In genomic region chr12:32123559-32123958, GRCm38 (mm10) we compare ENCODE assay signal across 9 mouse cellular contexts.
A peak's percentile ranks its signal among the peaks of the same experiment; 100 is the strongest.
DNase-seq lines count a peak whose midpoint lies in the region; ATAC-seq lines count a peak whose summit lies in the region.
"Had no signal": no experiment of that assay in that cellular context is flagged by ENCODE, and none has a peak within 500 bp of the region (broad histone marks: within the 10 kb centered on the region; RNA-seq: fewer than 3 reads in every experiment).

No protein-coding gene starts in this region.

- no peak overlapping the region for H3K4me2 ChIP-seq in midbrain, embryonic 13.5 days (replicated peaks)
- no peak overlapping the region for H3K4me2 ChIP-seq in kidney, embryonic 14.5 days (replicated peaks; ENCODE audit: low read depth, low read length)

- no peaks in the 10 kb centered on the region for H3K27me3 ChIP-seq in midbrain, embryonic 10.5 days (ENCODE audit: low read depth, poor library complexity, severe bottlenecking)
- H3K27me3 ChIP-seq in midbrain, embryonic 13.5 days = no peaks in the 10 kb centered on the region
- H3K27me3 ChIP-seq in kidney, embryonic 14.5 days (ENCODE audit: control insufficient read depth, insufficient read depth, low read length) = no peaks in the 10 kb centered on the region

- H3K9me3 ChIP-seq in midbrain, embryonic 10.5 days (replicated peaks) = no peaks in the 10 kb centered on the region
- no peaks in the 10 kb centered on the region for H3K9me3 ChIP-seq in midbrain, embryonic 13.5 days
- no peaks in the 10 kb centered on the region for H3K9me3 ChIP-seq in kidney, embryonic 14.5 days (ENCODE audit: control insufficient read depth, low read length)

- no peak for ATAC-seq in midbrain, embryonic 13.5 days
- ATAC-seq in monocyte, adult 5-6 weeks (replicated peaks; ENCODE audit: insufficient number of reproducible peaks, low FRiP score, low TSS enrichment, poor library complexity, severe bottlenecking) = peak; percentile 35; the same call in 1 of the 2 replicates
- ATAC-seq in kidney, embryonic 14.5 days (ENCODE audit: low FRiP score, low TSS enrichment) = no peak

- peaks cover 8% of the 10 kb centered on the region for H3K4me1 ChIP-seq in midbrain, embryonic 10.5 days
- H3K4me1 ChIP-seq in midbrain, embryonic 13.5 days (replicated peaks) = peaks cover 7% of the 10 kb centered on the region; the same call in 1 of the 2 replicates
- H3K4me1 ChIP-seq in brown adipose tissue, adult 24 weeks (ENCODE audit: control insufficient read depth, insufficient read depth, insufficient read length, low read length) = no peaks in the 10 kb centered on the region
- H3K4me1 ChIP-seq in kidney, embryonic 14.5 days (ENCODE audit: control insufficient read depth, insufficient read depth, low read length) = no peaks in the 10 kb centered on the region

- H3K36me3 ChIP-seq in midbrain, embryonic 10.5 days = no peaks in the 10 kb centered on the region
- no peaks in the 10 kb centered on the region for H3K36me3 ChIP-seq in midbrain, embryonic 13.5 days
- H3K36me3 ChIP-seq in kidney, embryonic 14.5 days (ENCODE audit: control insufficient read depth, insufficient read depth, low read length) = no peaks in the 10 kb centered on the region

- H3K27ac ChIP-seq in midbrain, embryonic 10.5 days (replicated peaks) = 0 out of 2 replicates have a peak overlapping the region, but pooled peaks have one; percentile 3
- H3K27ac ChIP-seq in midbrain, embryonic 13.5 days = no peak overlapping the region
- H3K27ac ChIP-seq in brown adipose tissue, adult 24 weeks (replicated peaks; ENCODE audit: low read depth, low read length) = peak overlapping the region; percentile 21; the same call in 1 of the 2 replicates
- H3K27ac ChIP-seq in kidney, embryonic 14.5 days (ENCODE audit: low read depth, low read length) = no peak overlapping the region
- H3K27ac ChIP-seq: macrophage had no signal

- H3K4me3 ChIP-seq in midbrain, embryonic 10.5 days = no peak overlapping the region
- H3K4me3 ChIP-seq in midbrain, embryonic 13.5 days (replicated peaks) = no peak overlapping the region
- no peak overlapping the region for H3K4me3 ChIP-seq in brown adipose tissue, adult 24 weeks (ENCODE audit: insufficient read depth, low read depth, low read length)
- H3K4me3 ChIP-seq in kidney, embryonic 14.5 days (ENCODE audit: low read length) = no peak overlapping the region

- 85% methylated on average over 5 of the region's 5 CpGs for WGBS in midbrain, embryonic 10.5 days
- 92% methylated on average over 5 of the region's 5 CpGs for WGBS in midbrain, embryonic 13.5 days
- 88% methylated on average over 5 of the region's 5 CpGs for WGBS in kidney, embryonic 14.5 days

- no peak for DNase-seq in midbrain, embryonic 10.5 days (ENCODE audit: low spot score)
- DNase-seq in heart, postnatal 10 days = peak; percentile 27 to 38
- no peak for DNase-seq in gastrocnemius, adult 8-10 months (ENCODE audit: low spot score in 2 of 2)
- DNase-seq in cerebellum, adult 11 months = no peak

- H3K9ac ChIP-seq in midbrain, embryonic 13.5 days (replicated peaks) = no peak overlapping the region
- no peak overlapping the region for H3K9ac ChIP-seq in kidney, embryonic 14.5 days (ENCODE audit: low read depth, low read length)

- intact Hi-C loops in heart, postnatal 10 days (cut with DNase I) = no loop called here

Comparison
In these comparisons a context has a peak if more than half of its experiments do, and no peak if none do; other contexts are left out.
1. H3K27ac ChIP-seq: peak in midbrain, embryonic 10.5 days (single experiment) and brown adipose tissue, adult 24 weeks (single experiment); none in midbrain, embryonic 13.5 days (single experiment) and kidney, embryonic 14.5 days (single experiment).
2. DNase-seq: peak in heart, postnatal 10 days (2 of 2); none in midbrain, embryonic 10.5 days (single experiment), gastrocnemius, adult 8-10 months (0 of 2) and cerebellum, adult 11 months (single experiment).